Mouse (Mus musculus): Measurements from ENCODE around the gene Nme8. TPM values are rescaled to one million over a fixed set of nuclear protein-coding genes. Genes with fewer than 3 reads are reported as not detected.

Nme8 gene
- total and polyA plus RNA-seq, 3 experiments: not detected

GRCm38 (mm10) chr13:19698524-19699173 lies 1.1 kb upstream of the Nme8 start:
- H3K36me3 ChIP-seq (replicated peaks in 1 of 2; ENCODE audit: control insufficient read depth in 1 of 2, insufficient read depth in 1 of 2, low read length in 1 of 2): no peaks in the 10 kb centered on the region
- H3K4me2 ChIP-seq (ENCODE audit: insufficient read depth, low read depth, poor library complexity, severe bottlenecking): no peak overlapping the region
- no peaks in the 10 kb centered on the region for H3K9me3 ChIP-seq (replicated peaks; ENCODE audit: low read length)
- H3K27ac ChIP-seq (ENCODE audit: insufficient read depth, low read depth): no peak overlapping the region
- peaks cover 0 to 4% of the 10 kb centered on the region in 2 experiments; a peak in 2 of 4 replicates for H3K4me1 ChIP-seq (ENCODE audit: control insufficient read depth in 1 of 2, insufficient read depth in 2 of 2)
- dilution Hi-C loops (cut with MboI; ENCODE audit: extremely low pct_ligation_motif_present, extremely low pct_unique_long_range_greater_than_20kb, low sequenced_read_pairs) (no loop called here), in situ Hi-C loops (cut with MboI; ENCODE audit: low pct_ligation_motif_present, low pct_unique_long_range_greater_than_20kb, low sequenced_read_pairs) (loop anchor here (10.0 kb wide), 1 partner anchor 596 kb away; no protein-coding TSS in a partner anchor)
- DNase-seq (ENCODE audit: extremely low read depth): peak; percentile 57
- no peak overlapping the region for H3K4me3 ChIP-seq (replicated peaks in 1 of 3; ENCODE audit: low read depth in 2 of 3, low read length in 2 of 3, poor library complexity in 1 of 3)
- no peaks in the 10 kb centered on the region for H3K79me2 ChIP-seq (replicated peaks; ENCODE audit: control insufficient read depth, extremely low read depth, insufficient read depth, poor library complexity, severe bottlenecking)
- no peaks in the 10 kb centered on the region for H3K27me3 ChIP-seq (replicated peaks)
- H3K9ac ChIP-seq (ENCODE audit: insufficient read depth, low read depth): no peak overlapping the region
- TF ChIP-seq MYC (IDR thresholded peaks at IDR 0.05; ENCODE audit: low read depth, low read length) (peak; percentile 89), MAX (IDR thresholded peaks at IDR 0.05; ENCODE audit: low read length) (no peak), EP300 (IDR thresholded peaks at IDR 0.05; ENCODE audit: low read length) (no peak), SIN3A (IDR thresholded peaks at IDR 0.05; ENCODE audit: low read length) (no peak), ZNF384 (IDR thresholded peaks at IDR 0.05; ENCODE audit: low read depth, low read length) (0 out of 2 replicates have a peak, but pooled peaks have one; percentile 34), ZC3H11A (IDR thresholded peaks at IDR 0.05; ENCODE audit: low read depth, low read length) (peak; percentile 65), POLR2A (IDR thresholded peaks at IDR 0.05; ENCODE audit: low read depth, low read length) (no peak), CTCF (conservative IDR thresholded peaks at IDR 0.05 in 1 of 2, IDR thresholded peaks at IDR 0.05 in 1 of 2; ENCODE audit: low read depth in 2 of 2, low read length in 2 of 2) (peak; percentile 73 to 84), HCFC1 (IDR thresholded peaks at IDR 0.05; ENCODE audit: low read depth, low read length) (no peak), MEF2A (IDR thresholded peaks at IDR 0.05; ENCODE audit: borderline replicate concordance, low read depth, low read length) (no peak), RAD21 (IDR thresholded peaks at IDR 0.05; ENCODE audit: low read depth, low read length) (peak; percentile 93), SMC3 (IDR thresholded peaks at IDR 0.05; ENCODE audit: low read depth, low read length) (peak; percentile 73), TBP (conservative IDR thresholded peaks at IDR 0.05; ENCODE audit: low read depth, low read length) (no peak), MAZ (IDR thresholded peaks at IDR 0.05; ENCODE audit: low read depth, low read length) (no peak)

- Histone ChIP-seq H3K4me1 (ENCODE audit: control insufficient read depth in 1 of 2, insufficient read depth in 2 of 2) (no peaks in the 10 kb centered on the region), H3K36me3 (replicated peaks in 1 of 2; ENCODE audit: control insufficient read depth in 1 of 2, insufficient read depth in 1 of 2, low read length in 1 of 2) (no peaks in the 10 kb centered on the region), H3K27ac (ENCODE audit: insufficient read depth, low read depth) (no peak overlapping the region), H3K27me3 (replicated peaks) (no peaks in the 10 kb centered on the region), H3K9me3 (replicated peaks; ENCODE audit: low read length) (no peaks in the 10 kb centered on the region), H3K79me2 (replicated peaks; ENCODE audit: control insufficient read depth, extremely low read depth, insufficient read depth, poor library complexity, severe bottlenecking) (no peaks in the 10 kb centered on the region), H3K4me2 (ENCODE audit: insufficient read depth, low read depth, poor library complexity, severe bottlenecking) (peak overlapping the region; percentile 50; the same call in 1 of the 2 replicates), H3K4me3 (replicated peaks in 1 of 3; ENCODE audit: low read depth in 2 of 3, low read length in 2 of 3, poor library complexity in 1 of 3) (no peak overlapping the region), H3K9ac (ENCODE audit: insufficient read depth, low read depth) (no peak overlapping the region)
- no peak for TF ChIP-seq CHD1 (IDR thresholded peaks at IDR 0.05; ENCODE audit: low read depth, low read length)
- no peak for TF ChIP-seq RCOR1 (conservative IDR thresholded peaks at IDR 0.05; ENCODE audit: low read depth, low read length)
- TF ChIP-seq USF1 (IDR thresholded peaks at IDR 0.05; ENCODE audit: low read depth, low read length): no peak
- no peak for TF ChIP-seq MEF2A (IDR thresholded peaks at IDR 0.05; ENCODE audit: borderline replicate concordance, low read depth, low read length)
- no peak for TF ChIP-seq PAX5 (IDR thresholded peaks at IDR 0.05; ENCODE audit: low read length)
- no peak for DNase-seq (ENCODE audit: extremely low read depth)
- dilution Hi-C loops (cut with MboI; ENCODE audit: extremely low pct_ligation_motif_present, extremely low pct_unique_long_range_greater_than_20kb, low sequenced_read_pairs) (no loop called here), in situ Hi-C loops (cut with MboI; ENCODE audit: low pct_ligation_motif_present, low pct_unique_long_range_greater_than_20kb, low sequenced_read_pairs) (loop anchor here (10.0 kb wide), 1 partner anchor 604 kb away; no protein-coding TSS in a partner anchor)
Observed at GRCm38 (mm10) chr13:19690417-19690816, 7.2 kb downstream of the Nme8 start.
